17 mouse cellular contexts compared by ENCODE assay signal in genomic region chr10:88815256-88815655, GRCm38 (mm10).
"Had no signal": no experiment of that assay in that cellular context is flagged by ENCODE, and none has a peak within 500 bp of the region (broad histone marks: within the 10 kb centered on the region; RNA-seq: fewer than 3 reads in every experiment).

No protein-coding gene starts in this region.

- H3K4me3 ChIP-seq: neural tube, embryonic 12.5 days; neural tube, embryonic 13.5 days; neural tube, embryonic 15.5 days; stomach, embryonic 15.5 days had no signal

- H3K27me3 ChIP-seq: neural tube, embryonic 12.5 days; neural tube, embryonic 13.5 days; neural tube, embryonic 15.5 days; stomach, embryonic 15.5 days had no signal

- DNase-seq: retina, postnatal 1 day; right cerebral cortex, adult 18-20 months; right cerebral cortex, postnatal 14 days; right cerebral cortex, postnatal 25 days; right cerebral cortex, postnatal 4 days; spleen, adult 18-20 months; thymus, adult 18-20 months; thymus, adult 2 months; thymus, postnatal 14 days; thymus, postnatal 25 days; thymus, postnatal 36 days; thymus, postnatal 4 days had no signal

- H3K4me1 ChIP-seq: neural tube, embryonic 12.5 days; neural tube, embryonic 13.5 days; neural tube, embryonic 15.5 days; stomach, embryonic 15.5 days had no signal

- H3K27ac ChIP-seq: neural tube, embryonic 12.5 days; neural tube, embryonic 13.5 days; neural tube, embryonic 15.5 days; stomach, embryonic 15.5 days; stomach, postnatal 0 days had no signal
